Mouse (Mus musculus): ENCODE data around the gene Trp53tg5.
A peak's percentile ranks its signal among the peaks of the same experiment; 100 is the strongest.

The Trp53tg5 gene

DNA sequence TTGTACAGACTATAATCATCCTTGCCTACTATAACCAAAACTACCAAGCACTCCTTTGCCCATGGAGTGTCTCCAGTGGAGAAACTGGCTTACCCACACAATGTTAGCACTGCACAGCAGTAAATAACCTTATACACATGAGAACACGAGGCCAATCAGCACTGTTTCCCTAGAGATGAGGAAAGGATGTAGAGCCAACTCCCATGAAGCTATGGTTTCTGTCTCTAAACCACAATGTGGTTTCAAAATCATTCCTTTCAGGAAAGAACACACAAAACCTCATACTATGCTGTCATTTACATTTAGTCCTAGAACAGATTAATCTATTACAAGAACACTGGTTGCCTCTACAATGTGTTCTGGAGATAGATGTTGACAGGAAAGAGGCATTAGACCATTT, 22.8 kb upstream of the Trp53tg5 start:
- no peak for DNase-seq (ENCODE audit: low spot score)

GRCm38 (mm10) chr2:164494126-164494525, 20.6 kb upstream of the Trp53tg5 start:
- DNase-seq (ENCODE audit: low spot score): no peak

GRCm38 (mm10) chr2:164487812-164488211, 14.3 kb upstream of the Trp53tg5 start:
- no peak for DNase-seq (ENCODE audit: low spot score)

GRCm38 (mm10) chr2:164487115-164487527, 13.6 kb upstream of the Trp53tg5 start:
- DNase-seq (ENCODE audit: low spot score): no peak

- peak; percentile 57 for DNase-seq (ENCODE audit: low spot score)
Measured at GRCm38 (mm10) chr2:164486258-164487114, 13.0 kb upstream of the Trp53tg5 start.

DNA sequence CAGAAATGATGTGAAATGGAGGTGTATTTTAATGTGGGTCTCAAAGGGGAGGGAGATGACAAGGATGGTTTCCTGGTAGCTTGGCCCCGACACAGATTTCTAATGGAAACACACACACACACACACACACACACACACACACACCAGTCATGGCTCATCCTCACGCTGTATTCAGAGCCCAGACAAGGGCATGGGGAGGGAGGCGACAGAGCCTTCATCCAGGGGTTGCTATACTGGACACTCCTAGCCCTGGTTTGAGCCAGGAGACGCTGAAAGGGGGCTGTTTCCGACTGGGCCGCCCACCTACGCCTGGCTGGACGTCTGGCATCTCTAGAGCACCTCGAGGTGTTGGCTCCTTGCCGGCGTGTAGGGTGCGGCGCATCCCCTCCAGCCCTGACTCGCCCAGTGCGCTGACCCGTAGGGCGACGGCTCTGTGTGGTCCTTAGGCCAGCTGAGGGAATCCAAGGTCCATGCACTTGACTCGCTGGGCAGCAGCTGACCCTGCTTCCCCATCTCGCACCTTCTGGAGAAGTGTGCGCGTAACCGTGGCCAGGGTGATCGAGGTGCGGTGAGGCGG, 12.2 kb upstream of the Trp53tg5 start, which contains the start of gene Dbndd2:
Dbndd2 (plus strand) TSS at position 426 of the 577 bp plus-strand sequence.
- no peak for DNase-seq (ENCODE audit: low spot score)

DNA sequence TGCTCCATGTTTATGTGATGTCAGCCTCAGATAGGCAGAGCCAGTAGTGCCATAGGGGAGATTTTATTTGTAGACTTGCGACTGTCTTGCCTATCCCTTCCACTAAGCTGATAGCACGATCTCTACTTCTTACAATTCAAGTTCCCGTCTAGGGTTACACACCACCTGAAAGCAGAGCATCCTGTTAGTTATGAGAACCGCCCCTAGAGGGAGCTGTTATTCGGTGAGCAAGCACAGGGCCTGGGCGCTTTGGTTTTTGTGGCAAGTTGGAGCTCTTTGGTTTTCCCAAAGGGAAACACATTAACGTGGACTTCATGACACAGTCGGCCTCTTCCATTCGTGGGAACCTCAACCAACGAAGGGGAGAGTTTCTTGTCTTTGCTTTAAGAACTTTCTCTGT, 3.3 kb downstream of the Trp53tg5 start:
- DNase-seq (ENCODE audit: low spot score): peak; percentile 67

DNA sequence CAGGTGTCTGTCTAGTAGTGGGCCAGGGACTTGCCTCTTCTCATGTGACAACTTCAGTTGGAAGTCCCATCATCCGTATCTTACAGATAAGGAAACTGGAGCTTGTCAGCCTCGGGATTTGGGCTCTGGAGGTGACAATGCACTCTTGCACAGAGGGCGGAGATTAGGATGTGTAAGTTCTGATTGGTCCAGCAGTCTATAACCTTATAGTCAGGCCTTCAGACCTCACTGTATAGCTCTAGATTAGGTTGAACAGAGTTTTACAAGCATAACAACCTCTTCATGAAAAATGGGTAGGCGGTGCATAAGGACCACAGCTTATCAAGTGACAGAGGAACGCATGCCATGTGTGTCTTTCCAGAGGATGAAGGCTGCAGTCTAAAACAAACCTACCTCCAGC, 6.7 kb downstream of the Trp53tg5 start:
- DNase-seq (ENCODE audit: low spot score): no peak

GRCm38 (mm10) chr2:164465161-164465560, 8.4 kb downstream of the Trp53tg5 start:
- no peak for DNase-seq (ENCODE audit: low spot score)

DNA sequence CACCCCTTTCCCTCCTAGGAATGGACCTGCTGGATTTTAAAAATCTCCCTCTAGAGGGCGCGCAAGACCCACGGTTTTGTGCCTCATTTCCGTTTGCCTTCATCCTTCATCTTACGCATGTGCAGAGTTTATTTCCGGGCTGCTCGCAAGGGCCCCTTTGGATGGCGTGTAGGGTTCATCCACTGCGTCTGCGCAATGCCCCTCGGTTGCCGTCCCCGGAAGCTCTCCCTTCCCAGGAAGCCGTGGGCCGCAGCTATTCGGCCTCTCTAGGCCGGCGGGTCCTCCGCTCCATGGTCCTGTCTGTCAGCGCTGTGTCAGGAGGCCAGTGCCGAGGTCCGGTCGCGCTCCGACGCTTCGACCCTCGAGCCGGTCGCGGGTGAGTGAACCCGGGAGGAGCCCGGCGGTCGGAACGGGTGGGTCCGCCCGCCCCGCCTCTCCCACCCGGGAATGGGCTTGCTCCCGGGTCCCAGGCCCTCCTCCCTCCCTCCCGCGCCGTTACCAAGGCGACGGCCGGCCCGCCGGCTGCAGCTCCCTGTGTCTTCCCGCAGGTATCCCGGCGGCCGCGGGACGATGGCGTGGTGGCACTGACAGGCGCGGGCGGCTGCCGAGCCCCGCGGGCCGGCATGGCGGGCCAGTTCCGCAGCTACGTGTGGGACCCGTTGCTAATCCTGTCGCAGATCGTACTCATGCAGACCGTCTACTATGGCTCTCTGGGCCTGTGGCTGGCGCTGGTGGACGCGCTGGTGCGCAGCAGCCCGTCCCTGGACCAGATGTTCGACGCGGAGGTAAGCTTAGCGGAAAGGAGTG, 12.6 kb downstream of the Trp53tg5 start, which contains the start of gene Gm20458:
Gm20458 (plus strand) TSS at position 223 of the 807 bp plus-strand sequence.
- DNase-seq (ENCODE audit: low spot score): peak; percentile 98

DNA sequence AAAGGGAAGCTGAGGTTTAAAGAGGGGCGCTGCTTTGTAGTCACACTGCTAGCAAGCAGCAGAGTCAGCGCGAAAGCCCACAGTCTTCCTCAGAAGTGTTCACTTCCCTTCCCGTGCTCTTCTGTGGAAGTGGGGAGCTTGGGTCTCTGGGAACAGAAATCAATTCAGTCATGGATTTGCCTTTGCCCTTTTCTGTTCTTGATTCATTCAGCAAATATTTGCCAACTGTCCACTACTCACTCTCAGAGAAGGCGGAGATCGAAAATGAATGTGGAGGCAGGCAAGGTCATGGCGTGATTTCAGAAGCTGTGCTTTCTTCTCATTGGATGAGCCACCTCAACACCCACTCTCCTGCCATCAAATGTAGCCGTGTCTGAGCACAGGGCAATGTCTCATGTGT, 15.0 kb downstream of the Trp53tg5 start:
- DNase-seq (ENCODE audit: low spot score): no peak

DNA sequence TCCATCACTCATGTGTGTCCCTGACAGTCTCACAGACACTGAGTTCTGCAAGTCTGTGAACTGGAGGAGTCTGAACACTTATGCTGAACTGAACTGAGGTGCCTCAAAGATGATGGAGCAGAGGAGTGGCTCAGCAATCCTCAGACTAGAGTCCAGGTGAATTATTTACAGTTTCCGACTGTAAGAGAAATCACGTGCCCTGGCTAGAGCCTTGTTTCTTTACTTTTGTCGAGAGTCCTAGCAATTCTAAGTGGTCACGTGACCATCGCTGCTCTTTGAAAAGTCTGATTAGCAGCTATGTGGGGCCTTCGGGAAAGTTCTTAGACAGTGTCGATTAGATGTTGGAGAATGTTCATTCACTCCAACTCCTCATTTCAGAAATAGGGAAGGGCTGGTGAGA, 15.6 kb downstream of the Trp53tg5 start:
- no peak for DNase-seq (ENCODE audit: low spot score)

- peak; percentile 35 for DNase-seq (ENCODE audit: low spot score)
Measured at GRCm38 (mm10) chr2:164456864-164457300, 16.6 kb downstream of the Trp53tg5 start, which contains the start of gene Sys1. TSS of gene Sys1 (plus strand) at chr2:164456964.

DNA sequence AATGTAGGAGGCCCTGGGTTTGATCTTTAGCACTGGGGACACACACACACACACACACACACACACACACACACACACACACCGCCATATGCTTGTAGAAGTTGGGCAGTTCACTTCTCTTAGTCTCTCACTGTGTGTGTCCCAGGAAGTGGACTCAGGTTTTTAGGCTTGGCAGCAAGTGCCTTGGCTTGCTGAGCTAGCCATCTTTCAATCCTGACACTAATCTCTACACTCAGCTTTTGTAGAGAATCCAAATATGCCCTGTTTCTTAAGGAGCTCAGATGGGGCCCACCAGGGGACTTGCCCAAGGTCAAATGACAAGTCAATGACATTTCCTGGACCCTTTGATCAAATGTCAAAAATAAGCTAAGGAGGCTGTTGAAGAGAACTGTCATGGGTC, 17.1 kb downstream of the Trp53tg5 start:
- no peak for DNase-seq (ENCODE audit: low spot score)

GRCm38 (mm10) chr2:164455421-164456190, 17.9 kb downstream of the Trp53tg5 start:
- no peak for DNase-seq (ENCODE audit: low spot score)

DNA sequence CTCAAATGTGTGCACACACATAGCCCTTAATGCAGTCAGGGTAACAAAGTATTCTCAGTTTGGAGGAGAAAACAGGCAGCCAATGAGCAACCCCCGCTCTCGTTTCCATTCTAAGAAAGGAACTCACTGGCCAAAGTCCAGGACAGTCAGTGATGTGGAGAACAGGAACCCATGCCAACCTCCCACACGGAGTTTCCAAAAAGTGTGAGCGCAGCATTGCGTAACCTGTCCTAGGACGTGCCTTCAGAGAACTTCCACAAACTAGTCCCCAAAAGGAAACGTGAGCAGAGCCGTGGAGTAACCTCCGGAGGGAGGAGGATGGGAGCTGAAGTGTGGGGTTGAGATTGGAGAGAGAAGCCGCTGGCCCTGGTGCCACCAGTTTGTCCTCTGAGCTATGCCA, 18.7 kb downstream of the Trp53tg5 start:
- no peak for DNase-seq (ENCODE audit: low spot score)

- no peak for DNase-seq (ENCODE audit: low spot score)
Measured at GRCm38 (mm10) chr2:164453887-164454500, 19.5 kb downstream of the Trp53tg5 start.

DNA sequence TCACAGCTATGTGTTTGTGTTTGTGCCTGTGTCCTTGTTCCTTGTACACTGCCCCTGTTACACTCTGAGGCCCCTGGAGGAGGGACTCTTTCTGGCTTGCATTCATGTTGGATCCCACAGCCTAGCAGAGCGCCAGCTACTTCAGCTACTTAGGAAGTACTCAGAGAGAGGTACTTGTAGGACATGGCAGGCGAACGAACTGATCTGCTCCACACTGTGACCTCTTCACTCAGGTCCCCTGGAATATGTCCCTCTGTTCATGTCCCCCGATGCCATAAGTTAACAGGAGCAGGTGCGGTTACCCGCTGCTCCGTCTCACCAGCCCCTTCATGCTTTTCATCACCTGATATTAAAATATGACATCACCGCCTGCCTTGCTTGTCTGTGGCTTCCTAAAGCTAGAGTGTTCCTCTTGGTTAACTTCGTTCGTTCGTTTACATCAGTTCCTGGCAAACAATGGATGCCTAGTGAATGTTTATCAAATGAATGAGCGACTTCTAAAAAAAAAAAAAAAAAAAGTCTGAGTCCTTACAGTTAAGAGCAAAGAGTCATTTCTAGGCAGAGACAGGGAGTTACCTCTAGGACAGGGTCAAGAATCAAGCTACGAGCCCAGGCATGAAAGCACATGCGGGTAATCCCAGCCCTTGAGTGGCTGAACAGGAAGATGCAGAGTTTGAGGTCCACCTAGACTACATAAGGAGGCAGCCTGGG, 20.3 kb downstream of the Trp53tg5 start:
- DNase-seq (ENCODE audit: low spot score): no peak

- DNase-seq (ENCODE audit: low spot score): no peak
Measured at GRCm38 (mm10) chr2:164452000-164452676, 21.4 kb downstream of the Trp53tg5 start.
